Mouse (Mus musculus) brain, embryonic 14.5 days (tissue): Measurements from ENCODE around the gene Gfy.

Experiments used
- CTCF ChIP-seq: fragments of 200-500 bp; IDR thresholded peaks from 2 replicates; pipeline ENCODE4 v1.5.1; 2012; ENCODE audit warnings: inconsistent platforms, mild to moderate bottlenecking, moderate library complexity, borderline replicate concordance; ENCODE audit not compliant: insufficient read depth, insufficient read length; ENCODE audit errors: extremely low read depth
- POLR2A ChIP-seq: fragments of 200-500 bp; IDR thresholded peaks from 2 replicates; pipeline ENCODE4 v1.6.1; 2012; ENCODE audit warnings: mild to moderate bottlenecking, inconsistent platforms, borderline replicate concordance; ENCODE audit not compliant: poor library complexity, insufficient read depth, insufficient read length, severe bottlenecking; ENCODE audit errors: extremely low read depth

DNA sequence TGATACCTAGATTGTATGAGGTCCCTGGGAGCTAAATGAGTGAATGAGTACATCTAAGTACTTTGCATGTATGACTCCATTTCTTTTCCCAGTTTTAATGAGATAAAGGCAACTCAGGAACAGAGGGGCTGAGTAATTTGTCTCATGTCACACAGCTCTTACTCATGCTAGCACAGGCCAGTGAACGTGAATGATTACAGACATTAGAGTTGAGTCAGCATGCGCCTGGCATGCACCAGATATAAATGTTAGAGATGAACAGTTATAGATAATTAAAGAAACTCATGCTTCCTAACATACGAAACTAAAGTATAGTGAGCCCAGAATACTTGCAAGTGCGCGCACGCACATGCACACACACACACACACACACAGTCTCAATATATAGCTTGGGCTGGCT, 10.8 kb upstream of the Gfy start:
- TF ChIP-seq POLR2A (no peak), CTCF (no peak)
